Mouse (Mus musculus): ENCODE measurements around the gene Trp53bp2. TPM values are rescaled to one million over a fixed set of nuclear protein-coding genes. Genes with fewer than 3 reads are reported as not detected.
A peak's percentile ranks its signal among the peaks of the same experiment; 100 is the strongest.

Gene Trp53bp2
- polyA plus RNA-seq, 1 experiment from 2014 or later, result 34.1 TPM

- H3K27ac ChIP-seq (replicated peaks), result no peak overlapping the region
- H3K9me3 ChIP-seq, result no peaks in the 10 kb centered on the region
- H3K4me3 ChIP-seq, result no peak overlapping the region
- no peaks in the 10 kb centered on the region for H3K27me3 ChIP-seq (replicated peaks; ENCODE audit: low read depth, poor library complexity, severe bottlenecking)
- 0 out of 2 replicates have a peak, but pooled peaks cover 2% of the 10 kb centered on the region for H3K4me1 ChIP-seq
- H3K36me3 ChIP-seq (replicated peaks), result no peaks in the 10 kb centered on the region
- DNase-seq (ENCODE audit: low spot score), result no peak
- WGBS, result 88% methylated on average over 7 of the region's 7 CpGs
Observed at GRCm38 (mm10) chr1:182380683-182381082, 28.3 kb upstream of the Trp53bp2 start.

GRCm38 (mm10) chr1:182381327-182381726 lies 27.6 kb upstream of the Trp53bp2 start:
- H3K27me3 ChIP-seq (replicated peaks; ENCODE audit: low read depth, poor library complexity, severe bottlenecking), result no peaks in the 10 kb centered on the region
- H3K27ac ChIP-seq (replicated peaks), result no peak overlapping the region
- 0 out of 2 replicates have a peak, but pooled peaks cover 1% of the 10 kb centered on the region for H3K4me1 ChIP-seq
- 67% methylated on average over 3 of the region's 3 CpGs for WGBS
- no peak for DNase-seq (ENCODE audit: low spot score)
- no peaks in the 10 kb centered on the region for H3K9me3 ChIP-seq
- H3K36me3 ChIP-seq (replicated peaks), result no peaks in the 10 kb centered on the region
- no peak overlapping the region for H3K4me3 ChIP-seq

GRCm38 (mm10) chr1:182383096-182383495 lies 25.9 kb upstream of the Trp53bp2 start:
- Histone ChIP-seq H3K27me3 (replicated peaks; ENCODE audit: low read depth, poor library complexity, severe bottlenecking) (no peaks in the 10 kb centered on the region), H3K27ac (replicated peaks) (no peak overlapping the region), H3K9me3 (no peaks in the 10 kb centered on the region), H3K4me1 (no peaks in the 10 kb centered on the region), H3K36me3 (replicated peaks) (no peaks in the 10 kb centered on the region), H3K4me3 (no peak overlapping the region)
- DNase-seq (ENCODE audit: low spot score), result no peak
- WGBS, result 38% methylated on average over 9 of the region's 9 CpGs

GRCm38 (mm10) chr1:182386449-182386848 lies 22.5 kb upstream of the Trp53bp2 start:
- Histone ChIP-seq H3K36me3 (replicated peaks) (no peaks in the 10 kb centered on the region), H3K9me3 (no peaks in the 10 kb centered on the region), H3K4me1 (no peaks in the 10 kb centered on the region), H3K4me3 (no peak overlapping the region), H3K27ac (replicated peaks) (no peak overlapping the region), H3K27me3 (replicated peaks; ENCODE audit: low read depth, poor library complexity, severe bottlenecking) (no peaks in the 10 kb centered on the region)
- WGBS, result 89% methylated on average over 8 of the region's 8 CpGs
- DNase-seq (ENCODE audit: low spot score), result no peak

- H3K27ac ChIP-seq (replicated peaks), result no peak overlapping the region
- DNase-seq (ENCODE audit: low spot score), result no peak
- no peaks in the 10 kb centered on the region for H3K9me3 ChIP-seq
- H3K4me3 ChIP-seq, result no peak overlapping the region
- no peaks in the 10 kb centered on the region for H3K36me3 ChIP-seq (replicated peaks)
- WGBS, result 67% methylated on average over 4 of the region's 4 CpGs
- H3K4me1 ChIP-seq, result no peaks in the 10 kb centered on the region
- no peaks in the 10 kb centered on the region for H3K27me3 ChIP-seq (replicated peaks; ENCODE audit: low read depth, poor library complexity, severe bottlenecking)
Observed at GRCm38 (mm10) chr1:182388729-182389128, 20.2 kb upstream of the Trp53bp2 start.

- no peak overlapping the region for H3K27ac ChIP-seq (replicated peaks)
- H3K9me3 ChIP-seq, result no peaks in the 10 kb centered on the region
- DNase-seq (ENCODE audit: low spot score), result no peak
- no peaks in the 10 kb centered on the region for H3K27me3 ChIP-seq (replicated peaks; ENCODE audit: low read depth, poor library complexity, severe bottlenecking)
- no peaks in the 10 kb centered on the region for H3K36me3 ChIP-seq (replicated peaks)
- no peak overlapping the region for H3K4me3 ChIP-seq
- WGBS, result 80% methylated on average over 8 of the region's 8 CpGs
- H3K4me1 ChIP-seq, result peaks cover 17% of the 10 kb centered on the region
Observed at GRCm38 (mm10) chr1:182398171-182398570, 10.8 kb upstream of the Trp53bp2 start.

- peaks cover 18% of the 10 kb centered on the region for H3K4me1 ChIP-seq
- no peaks in the 10 kb centered on the region for H3K36me3 ChIP-seq (replicated peaks)
- H3K27ac ChIP-seq (replicated peaks), result no peak overlapping the region
- 76% methylated on average over 3 of the region's 3 CpGs for WGBS
- no peaks in the 10 kb centered on the region for H3K27me3 ChIP-seq (replicated peaks; ENCODE audit: low read depth, poor library complexity, severe bottlenecking)
- H3K4me3 ChIP-seq, result no peak overlapping the region
- no peak for DNase-seq (ENCODE audit: low spot score)
- no peaks in the 10 kb centered on the region for H3K9me3 ChIP-seq
Observed at GRCm38 (mm10) chr1:182398780-182399179, 10.2 kb upstream of the Trp53bp2 start.

- no peak for DNase-seq (ENCODE audit: low spot score)
- Histone ChIP-seq H3K4me3 (no peak overlapping the region), H3K9me3 (no peaks in the 10 kb centered on the region), H3K27ac (replicated peaks) (no peak overlapping the region), H3K36me3 (replicated peaks) (no peaks in the 10 kb centered on the region), H3K27me3 (replicated peaks; ENCODE audit: low read depth, poor library complexity, severe bottlenecking) (no peaks in the 10 kb centered on the region), H3K4me1 (peaks cover 18% of the 10 kb centered on the region)
- 91% methylated on average over 2 of the region's 2 CpGs for WGBS
Observed at GRCm38 (mm10) chr1:182399205-182399604, 9.8 kb upstream of the Trp53bp2 start.

GRCm38 (mm10) chr1:182399908-182400307 lies 9.1 kb upstream of the Trp53bp2 start:
- Histone ChIP-seq H3K4me1 (peaks cover 18% of the 10 kb centered on the region), H3K4me3 (no peak overlapping the region), H3K27ac (replicated peaks) (no peak overlapping the region), H3K36me3 (replicated peaks) (no peaks in the 10 kb centered on the region), H3K27me3 (replicated peaks; ENCODE audit: low read depth, poor library complexity, severe bottlenecking) (no peaks in the 10 kb centered on the region), H3K9me3 (no peaks in the 10 kb centered on the region)
- WGBS, result 91% methylated on average over 3 of the region's 3 CpGs
- DNase-seq (ENCODE audit: low spot score), result no peak

- H3K27ac ChIP-seq (replicated peaks), result no peak overlapping the region
- no peaks in the 10 kb centered on the region for H3K9me3 ChIP-seq
- H3K4me3 ChIP-seq, result no peak overlapping the region
- H3K4me1 ChIP-seq, result peaks cover 20% of the 10 kb centered on the region
- DNase-seq (ENCODE audit: low spot score), result no peak
- H3K36me3 ChIP-seq (replicated peaks), result no peaks in the 10 kb centered on the region
- 56% methylated on average over 13 of the region's 13 CpGs for WGBS
- no peaks in the 10 kb centered on the region for H3K27me3 ChIP-seq (replicated peaks; ENCODE audit: low read depth, poor library complexity, severe bottlenecking)
Observed at GRCm38 (mm10) chr1:182403076-182403475, 5.9 kb upstream of the Trp53bp2 start.

- H3K9me3 ChIP-seq, result no peaks in the 10 kb centered on the region
- H3K27me3 ChIP-seq (replicated peaks; ENCODE audit: low read depth, poor library complexity, severe bottlenecking), result no peaks in the 10 kb centered on the region
- H3K4me1 ChIP-seq, result peaks cover 39% of the 10 kb centered on the region
- H3K4me3 ChIP-seq, result no peak overlapping the region
- no peak overlapping the region for H3K27ac ChIP-seq (replicated peaks)
- no peak for DNase-seq (ENCODE audit: low spot score)
- H3K36me3 ChIP-seq (replicated peaks), result no peaks in the 10 kb centered on the region
- WGBS, result 76% methylated on average over 4 of the region's 4 CpGs
Observed at GRCm38 (mm10) chr1:182406621-182407020, 2.4 kb upstream of the Trp53bp2 start.

- Histone ChIP-seq H3K9me3 (no peaks in the 10 kb centered on the region), H3K36me3 (replicated peaks) (no peaks in the 10 kb centered on the region), H3K27ac (replicated peaks) (peak overlapping the region; percentile 99), H3K4me1 (peaks cover 41% of the 10 kb centered on the region), H3K4me3 (peak overlapping the region; percentile 93), H3K27me3 (replicated peaks; ENCODE audit: low read depth, poor library complexity, severe bottlenecking) (no peaks in the 10 kb centered on the region)
- WGBS, result 5% methylated on average over 13 of the region's 13 CpGs
- DNase-seq (ENCODE audit: low spot score), result no peak
Observed at GRCm38 (mm10) chr1:182408243-182408642, 729 bp upstream of the Trp53bp2 start.

- WGBS, result 1% methylated on average over 34 of the region's 34 CpGs
Observed at GRCm38 (mm10) chr1:182409401-182410173, 615 bp downstream of the Trp53bp2 start.

More at GRCm38 (mm10) chr1:182409401-182410173, 615 bp downstream of the Trp53bp2 start:
- Histone ChIP-seq H3K4me1 (peaks cover 46% of the 10 kb centered on the region), H3K36me3 (replicated peaks) (no peaks in the 10 kb centered on the region), H3K9me3 (no peaks in the 10 kb centered on the region), H3K27me3 (replicated peaks; ENCODE audit: low read depth, poor library complexity, severe bottlenecking) (no peaks in the 10 kb centered on the region), H3K4me3 (peak overlapping the region; percentile 93), H3K27ac (replicated peaks) (peak overlapping the region; percentile 99)
- DNase-seq (ENCODE audit: low spot score), result peak; percentile 34

All from embryonic facial prominence, embryonic 10.5 days (tissue).